Mouse (Mus musculus) MEL (cell line): ENCODE measurements around the gene Ebp. TPM values are rescaled to one million over a fixed set of nuclear protein-coding genes. Genes with fewer than 3 reads are reported as not detected.

Source experiments
- DNase-seq: peaks from one replicate; pipeline ENCODE4 v3.0.0; 2011; ENCODE audit warnings: low read depth, low spot score
- H3K27ac ChIP-seq: 2 replicates; pipeline ENCODE4 v1.5.1; 2012; ENCODE audit warnings: low read depth, mild to moderate bottlenecking, control low read depth, low read length, moderate library complexity; ENCODE audit not compliant: control insufficient read depth
- H3K27me3 ChIP-seq, 2 experiments: fragments of 150-350 bp in 1 of 2; sonication (generic) in 1 of 2; 2 replicates each; pipeline ENCODE4 v1.6.1; 2012; ENCODE audit warnings: low read length in 2 of 2, mild to moderate bottlenecking in 2 of 2, improper control_type of control experiment in 1 of 2, moderate library complexity in 1 of 2; ENCODE audit not compliant: insufficient read depth in 2 of 2, control insufficient read depth in 1 of 2
- H3K36me3 ChIP-seq, 2 experiments: 2 replicates each; pipeline ENCODE4 v1.6.1; 2012 to 2014; ENCODE audit warnings: low read length in 2 of 2, improper control_type of control experiment in 1 of 2, inconsistent platforms in 1 of 2, mild to moderate bottlenecking in 1 of 2; ENCODE audit not compliant: insufficient read depth in 2 of 2, control insufficient read depth in 1 of 2
- H3K4me1 ChIP-seq, 2 experiments: fragments of 150-350 bp in 1 of 2; sonication (generic) in 1 of 2; 2 replicates each; pipeline ENCODE4 v1.6.1; 2012; ENCODE audit warnings: low read length in 2 of 2, improper control_type of control experiment in 1 of 2, mild to moderate bottlenecking in 1 of 2; ENCODE audit not compliant: insufficient read depth in 2 of 2, control insufficient read depth in 1 of 2
- H3K4me3 ChIP-seq, 2 experiments: fragments of 150-350 bp in 1 of 2; sonication (generic) in 1 of 2; 2 replicates each; pipeline ENCODE4 v1.5.1; 2012; ENCODE audit warnings: low read depth in 2 of 2, low read length in 2 of 2, mild to moderate bottlenecking in 2 of 2, moderate library complexity in 2 of 2, control low read depth in 1 of 2, improper control_type of control experiment in 1 of 2; ENCODE audit not compliant: control insufficient read depth in 1 of 2, insufficient read depth in 1 of 2
- H3K79me2 ChIP-seq: 2 replicates; pipeline ENCODE4 v1.6.1; 2012; ENCODE audit warnings: mild to moderate bottlenecking, low read length, moderate library complexity; ENCODE audit not compliant: control insufficient read depth, poor library complexity, insufficient read depth
- H3K9ac ChIP-seq: 2 replicates; pipeline ENCODE4 v1.6.1; 2012; ENCODE audit warnings: low read depth, mild to moderate bottlenecking, control low read depth, low read length, moderate library complexity; ENCODE audit not compliant: control insufficient read depth, poor library complexity, severe bottlenecking
- H3K9me3 ChIP-seq: fragments of 150-350 bp; sonication (generic); replicated peaks from 2 replicates; pipeline ENCODE4 v1.6.1; 2012; ENCODE audit warnings: mild to moderate bottlenecking, low read length, improper control_type of control experiment, moderate library complexity; ENCODE audit not compliant: insufficient read depth
- BHLHE40 ChIP-seq: IDR thresholded peaks from 2 replicates; pipeline ENCODE4 v1.6.1; 2012; ENCODE audit warnings: low read depth, mild to moderate bottlenecking, inconsistent platforms, low read length, improper control_type of control experiment, borderline replicate concordance
- CTCF ChIP-seq, 3 experiments: IDR thresholded peaks in 2 of 3; conservative IDR thresholded peaks in 1 of 3; 2 replicates each; pipeline ENCODE4 v1.5.1; 2011 to 2012; ENCODE audit warnings: low read length in 3 of 3, low read depth in 2 of 3, mild to moderate bottlenecking in 2 of 3, improper control_type of control experiment in 1 of 3, inconsistent platforms in 1 of 3, mixed read lengths in 1 of 3, moderate library complexity in 1 of 3; ENCODE audit not compliant: control insufficient read depth in 1 of 3, insufficient read depth in 1 of 3, poor library complexity in 1 of 3, severe bottlenecking in 1 of 3
- ELF1 ChIP-seq: IDR thresholded peaks from 2 replicates; pipeline ENCODE4 v1.6.1; 2014; ENCODE audit warnings: low read depth, mild to moderate bottlenecking, inconsistent platforms, low read length, improper control_type of control experiment, moderate library complexity
- EP300 ChIP-seq, 2 experiments: IDR thresholded peaks; 2 replicates each; pipeline ENCODE4 v1.6.1; 2011; ENCODE audit warnings: improper control_type of control experiment in 2 of 2, low read length in 2 of 2, low read depth in 1 of 2, mild to moderate bottlenecking in 1 of 2
- GABPA ChIP-seq: IDR thresholded peaks from 2 replicates; pipeline ENCODE4 v1.6.1; 2012; ENCODE audit warnings: low read depth, mild to moderate bottlenecking, inconsistent platforms, low read length, improper control_type of control experiment, moderate library complexity
- KAT2A ChIP-seq: conservative IDR thresholded peaks from 2 replicates; pipeline ENCODE4 v1.6.1; 2012; ENCODE audit warnings: low read depth, low read length, improper control_type of control experiment, inconsistent platforms
- MEF2A ChIP-seq: IDR thresholded peaks from 2 replicates; pipeline ENCODE4 v1.6.1; 2014; ENCODE audit warnings: low read depth, mild to moderate bottlenecking, inconsistent platforms, low read length, improper control_type of control experiment; ENCODE audit not compliant: poor library complexity, insufficient replicate concordance, severe bottlenecking; ENCODE audit errors: extremely low read depth
- MXI1 ChIP-seq: IDR thresholded peaks from 2 replicates; pipeline ENCODE4 v1.6.1; 2011; ENCODE audit warnings: mild to moderate bottlenecking, low read depth, low read length, improper control_type of control experiment
- MYC ChIP-seq: IDR thresholded peaks from 2 replicates; pipeline ENCODE4 v1.6.1; 2011; ENCODE audit warnings: low read depth, mild to moderate bottlenecking, low read length, improper control_type of control experiment, moderate library complexity
- POLR2A ChIP-seq, 2 experiments: IDR thresholded peaks; 2 replicates each; pipeline ENCODE4 v1.6.1; 2011 to 2012; ENCODE audit warnings: low read length in 2 of 2, mild to moderate bottlenecking in 2 of 2, control low read depth in 1 of 2, improper control_type of control experiment in 1 of 2, low read depth in 1 of 2, moderate library complexity in 1 of 2; ENCODE audit not compliant: control insufficient read depth in 1 of 2, insufficient read depth in 1 of 2, poor library complexity in 1 of 2
- RAD21 ChIP-seq: IDR thresholded peaks from 2 replicates; pipeline ENCODE4 v1.6.1; 2011; ENCODE audit warnings: mild to moderate bottlenecking, low read depth, low read length, improper control_type of control experiment
- RCOR1 ChIP-seq: IDR thresholded peaks from 2 replicates; pipeline ENCODE4 v1.6.1; 2012; ENCODE audit warnings: low read depth, mild to moderate bottlenecking, inconsistent platforms, low read length, improper control_type of control experiment
- SIN3A ChIP-seq: IDR thresholded peaks from 2 replicates; pipeline ENCODE4 v1.6.1; 2012; ENCODE audit warnings: low read length, improper control_type of control experiment, inconsistent platforms
- SMC3 ChIP-seq: IDR thresholded peaks from 2 replicates; pipeline ENCODE4 v1.6.1; 2011; ENCODE audit warnings: low read depth, low read length, improper control_type of control experiment
- TBP ChIP-seq: IDR thresholded peaks from 2 replicates; pipeline ENCODE4 v1.8.0; 2011; ENCODE audit warnings: low read depth, low read length, improper control_type of control experiment
- TCF12 ChIP-seq: IDR thresholded peaks from 2 replicates; pipeline ENCODE4 v1.6.1; 2014; ENCODE audit warnings: low read depth, mild to moderate bottlenecking, inconsistent platforms, low read length, improper control_type of control experiment, moderate library complexity
- UBTF ChIP-seq: IDR thresholded peaks from 2 replicates; pipeline ENCODE4 v1.6.1; 2012; ENCODE audit warnings: low read depth, mild to moderate bottlenecking, inconsistent platforms, low read length, improper control_type of control experiment, moderate library complexity, borderline replicate concordance; ENCODE audit not compliant: insufficient read depth
- USF2 ChIP-seq, 2 experiments: IDR thresholded peaks; 2 replicates each; pipeline ENCODE4 v1.6.1; 2011 to 2012; ENCODE audit warnings: improper control_type of control experiment in 2 of 2, low read length in 2 of 2, borderline replicate concordance in 1 of 2, inconsistent platforms in 1 of 2, low read depth in 1 of 2, mild to moderate bottlenecking in 1 of 2; ENCODE audit not compliant: insufficient read depth in 1 of 2
- ZC3H11A ChIP-seq: IDR thresholded peaks from 2 replicates; pipeline ENCODE4 v1.6.1; 2012; ENCODE audit warnings: low read depth, mild to moderate bottlenecking, inconsistent platforms, low read length, improper control_type of control experiment
- ZMIZ1 ChIP-seq: IDR thresholded peaks from 2 replicates; pipeline ENCODE4 v1.6.1; 2012; ENCODE audit warnings: low read depth, mild to moderate bottlenecking, inconsistent platforms, low read length, improper control_type of control experiment, moderate library complexity
- polyA plus RNA-seq, 2 experiments: library from polyadenylated mRNA; stranded (reverse) in 1 of 2; unstranded in 1 of 2; fragments of >175 nt in 1 of 2; fragments of >200 nt in 1 of 2; gene quantifications; 2 replicates each; pipeline versions ENCODE4 v1.2.1 to v1.2.4; 2012; ENCODE audit warnings: low replicate concordance in 2 of 2, low read depth in 1 of 2; ENCODE audit not compliant: insufficient read length in 2 of 2, insufficient read depth in 1 of 2, missing spikeins in 1 of 2
- total RNA-seq: library from RNA; depleted of rRNA; stranded (reverse); fragments of 300-350 nt; gene quantifications from 2 replicates; pipeline ENCODE4 v1.2.3, GENCODE M21; 2012

The Ebp gene
- total and polyA plus RNA-seq, 3 experiments: 103 to 133 TPM; not detected in 1

DNA sequence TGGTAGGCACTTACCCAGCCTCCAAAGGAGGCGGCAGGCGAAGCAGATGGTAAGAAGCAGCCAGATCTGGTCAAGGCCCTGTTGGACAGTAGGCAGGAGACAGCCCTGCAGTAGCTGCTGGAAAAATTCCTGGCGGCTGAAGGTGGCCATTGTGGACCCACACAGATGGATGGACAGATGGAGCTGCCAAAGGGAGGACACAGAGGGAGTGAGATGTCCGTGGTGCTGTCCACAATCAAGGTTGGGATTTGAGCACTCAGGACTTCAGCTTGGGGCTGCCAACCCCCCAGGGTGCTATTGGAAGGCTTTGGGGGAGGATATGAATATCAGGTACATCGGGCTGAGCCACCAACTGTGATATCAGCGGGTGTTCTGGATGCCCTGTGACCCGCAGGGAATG is 12.2 kb upstream of the Ebp start:
- Histone ChIP-seq H3K27me3 (no peaks in the 10 kb centered on the region), H3K9me3 (no peaks in the 10 kb centered on the region), H3K36me3 (peaks cover 0 to 14% of the 10 kb centered on the region in 2 experiments; a peak in 2 of 4 replicates), H3K27ac (no peak overlapping the region), H3K4me3 (peak overlapping the region; percentile 63 to 81), H3K4me1 (peaks cover 7 to 10% of the 10 kb centered on the region in 2 experiments), H3K9ac (peak overlapping the region; percentile 68), H3K79me2 (no peaks in the 10 kb centered on the region)
- no peak for DNase-seq
- TF ChIP-seq CTCF (IDR thresholded peaks at IDR 0.05 in 2 of 3, conservative IDR thresholded peaks at IDR 0.05 in 1 of 3; ENCODE audit: control insufficient read depth in 1 of 3, insufficient read depth in 1 of 3, low read depth in 2 of 3, low read length in 3 of 3, poor library complexity in 1 of 3, severe bottlenecking in 1 of 3) (no peak), ZC3H11A (no peak), MXI1 (no peak), TCF12 (no peak), EP300 (IDR thresholded peaks at IDR 0.05; ENCODE audit: low read depth in 1 of 2, low read length in 2 of 2) (no peak), POLR2A (IDR thresholded peaks at IDR 0.05; ENCODE audit: control insufficient read depth in 1 of 2, insufficient read depth in 1 of 2, low read depth in 1 of 2, low read length in 2 of 2, poor library complexity in 1 of 2) (no peak), SMC3 (no peak), ZMIZ1 (no peak), GABPA (no peak), KAT2A (no peak), RCOR1 (no peak), BHLHE40 (no peak), USF2 (IDR thresholded peaks at IDR 0.05; ENCODE audit: borderline replicate concordance in 1 of 2, insufficient read depth in 1 of 2, low read depth in 1 of 2, low read length in 2 of 2) (no peak), SIN3A (no peak)

DNA sequence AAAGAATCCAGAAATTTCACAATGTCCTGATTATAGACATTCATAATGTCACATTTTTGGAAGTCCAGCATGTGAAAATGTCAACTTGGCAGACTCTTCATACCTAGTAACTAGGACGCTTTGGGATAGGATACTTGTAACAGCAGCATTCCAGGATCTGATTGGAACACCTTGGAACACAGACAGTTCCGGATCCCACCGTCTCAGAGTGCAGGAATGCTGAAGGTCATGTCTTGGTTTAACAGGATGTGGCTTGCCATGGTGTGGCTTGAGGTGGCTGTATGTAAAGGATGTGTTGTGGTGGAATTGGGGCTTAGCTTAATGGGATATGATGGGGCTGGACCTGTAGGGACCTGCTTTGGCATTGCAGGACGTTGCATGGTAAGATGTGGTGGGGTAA is 11.8 kb upstream of the Ebp start:
- Histone ChIP-seq H3K27ac (no peak overlapping the region), H3K27me3 (no peaks in the 10 kb centered on the region), H3K36me3 (peaks cover 0 to 14% of the 10 kb centered on the region in 2 experiments; a peak in 2 of 4 replicates), H3K9me3 (no peaks in the 10 kb centered on the region), H3K4me1 (peaks cover 7 to 10% of the 10 kb centered on the region in 2 experiments), H3K79me2 (no peaks in the 10 kb centered on the region), H3K4me3 (no peak overlapping the region), H3K9ac (no peak overlapping the region)
- DNase-seq: no peak
- TF ChIP-seq MYC (no peak), EP300 (IDR thresholded peaks at IDR 0.05; ENCODE audit: low read depth in 1 of 2, low read length in 2 of 2) (no peak), ELF1 (no peak), RAD21 (no peak), TBP (no peak), UBTF (no peak), MEF2A (no peak), MXI1 (no peak), POLR2A (IDR thresholded peaks at IDR 0.05; ENCODE audit: control insufficient read depth in 1 of 2, insufficient read depth in 1 of 2, low read depth in 1 of 2, low read length in 2 of 2, poor library complexity in 1 of 2) (no peak)
